Mouse (Mus musculus) small intestine, adult 2 months (tissue): ENCODE results near the gene Parva. TPM values are rescaled to one million over a fixed set of nuclear protein-coding genes. Genes with fewer than 3 reads are reported as not detected.

Experiments
- H3K27ac ChIP-seq: fragments of 200-500 bp; 2 replicates; pipeline ENCODE4 v1.5.1; 2012; ENCODE audit warnings: low read depth, low read length, control low read depth, inconsistent platforms; ENCODE audit not compliant: insufficient read depth
- H3K27me3 ChIP-seq: fragments of 200-500 bp; 2 replicates; pipeline ENCODE4 v1.6.1; 2012; ENCODE audit warnings: mild to moderate bottlenecking, moderate library complexity, low read length, inconsistent platforms; ENCODE audit not compliant: control insufficient read depth, insufficient read depth
- H3K36me3 ChIP-seq: fragments of 200-500 bp; 2 replicates; pipeline ENCODE4 v1.6.1; 2012; ENCODE audit warnings: mild to moderate bottlenecking, low read length, control low read depth, inconsistent platforms; ENCODE audit not compliant: control insufficient read depth, insufficient read depth
- H3K4me1 ChIP-seq: fragments of 200-500 bp; 2 replicates; pipeline ENCODE4 v1.6.1; 2012; ENCODE audit warnings: low read length, inconsistent platforms, mixed read lengths; ENCODE audit not compliant: control insufficient read depth, insufficient read depth, insufficient read length
- H3K4me3 ChIP-seq: fragments of 200-500 bp; 2 replicates; pipeline ENCODE4 v1.5.1; 2012; ENCODE audit warnings: low read depth, mild to moderate bottlenecking, control low read depth, inconsistent platforms, low read length, moderate library complexity
- CTCF ChIP-seq: fragments of 200-500 bp; IDR thresholded peaks from 2 replicates; pipeline ENCODE4 v1.5.1; 2012; ENCODE audit warnings: low read depth, mild to moderate bottlenecking, control low read depth, inconsistent platforms, low read length, moderate library complexity, mixed read lengths; ENCODE audit not compliant: insufficient replicate concordance, insufficient read length; ENCODE audit errors: extremely low read depth
- POLR2A ChIP-seq: fragments of 200-500 bp; IDR thresholded peaks from 2 replicates; pipeline ENCODE4 v1.6.1; 2012; ENCODE audit warnings: low read depth, mild to moderate bottlenecking, control low read depth, inconsistent platforms, low read length, moderate library complexity
- WGBS: fragments of 180-500 bp; shearing (Covaris S2); methylation state at CpG from one replicate; pipeline ENCODE4 v1.1.7; 2018; 5-methylcytosine and 5-hydroxymethylcytosine counted together
- polyA plus RNA-seq: library from polyadenylated mRNA; depleted of rRNA; stranded (reverse); fragments of >200 nt; gene quantifications from 2 replicates; pipeline ENCODE4 v1.2.3, GENCODE M21; 2012

Gene Parva
- polyA plus RNA-seq, 1 experiment, result 13.6 TPM

GRCm38 (mm10) chr7:112405578-112405977, 21.7 kb upstream of the Parva start:
- Histone ChIP-seq H3K4me3 (no peak overlapping the region), H3K27ac (no peak overlapping the region)

GRCm38 (mm10) chr7:112407597-112407996, 19.7 kb upstream of the Parva start:
- Histone ChIP-seq H3K36me3 (no peaks in the 10 kb centered on the region), H3K27ac (no peak overlapping the region), H3K27me3 (no peaks in the 10 kb centered on the region), H3K4me3 (no peak overlapping the region), H3K4me1 (no peaks in the 10 kb centered on the region; the same call in 1 of the 2 replicates)
- WGBS, result 30% methylated on average over 7 of the region's 7 CpGs
- TF ChIP-seq CTCF, result no peak
- TF ChIP-seq POLR2A, result no peak

More at GRCm38 (mm10) chr7:112405578-112405977, 21.7 kb upstream of the Parva start:
- H3K36me3 ChIP-seq, result no peaks in the 10 kb centered on the region
- TF ChIP-seq POLR2A (no peak), CTCF (no peak)
- no peaks in the 10 kb centered on the region for H3K27me3 ChIP-seq
- no peaks in the 10 kb centered on the region; the same call in 1 of the 2 replicates for H3K4me1 ChIP-seq
- WGBS, result 19% methylated on average over 8 of the region's 8 CpGs

GRCm38 (mm10) chr7:112409991-112410390, 17.3 kb upstream of the Parva start:
- Histone ChIP-seq H3K36me3 (no peaks in the 10 kb centered on the region), H3K4me1 (no peaks in the 10 kb centered on the region; the same call in 1 of the 2 replicates), H3K27me3 (no peaks in the 10 kb centered on the region), H3K27ac (no peak overlapping the region), H3K4me3 (no peak overlapping the region)
- TF ChIP-seq POLR2A (no peak), CTCF (no peak)
- WGBS, result 91% methylated on average over 3 of the region's 3 CpGs

GRCm38 (mm10) chr7:112413286-112413685, 14.0 kb upstream of the Parva start:
- 0 out of 2 replicates have a peak, but pooled peaks cover 2% of the 10 kb centered on the region for H3K4me1 ChIP-seq
- no peaks in the 10 kb centered on the region for H3K36me3 ChIP-seq
- H3K4me3 ChIP-seq, result no peak overlapping the region
- no peaks in the 10 kb centered on the region for H3K27me3 ChIP-seq
- WGBS, result 85% methylated on average over 6 of the region's 6 CpGs
- TF ChIP-seq CTCF (no peak), POLR2A (no peak)
- no peak overlapping the region for H3K27ac ChIP-seq

- Histone ChIP-seq H3K27ac (no peak overlapping the region), H3K4me3 (peak overlapping the region; percentile 46), H3K27me3 (no peaks in the 10 kb centered on the region), H3K36me3 (no peaks in the 10 kb centered on the region), H3K4me1 (0 out of 2 replicates have a peak, but pooled peaks cover 2% of the 10 kb centered on the region)
- 17% methylated on average over 14 of the region's 14 CpGs for WGBS
- no peak for TF ChIP-seq CTCF
- no peak for TF ChIP-seq POLR2A
Observed at GRCm38 (mm10) chr7:112416058-112416526, 11.2 kb upstream of the Parva start.

- Histone ChIP-seq H3K27me3 (no peaks in the 10 kb centered on the region), H3K27ac (no peak overlapping the region), H3K4me3 (no peak overlapping the region), H3K4me1 (0 out of 2 replicates have a peak, but pooled peaks cover 2% of the 10 kb centered on the region), H3K36me3 (no peaks in the 10 kb centered on the region)
- no peak for TF ChIP-seq CTCF
- 32% methylated on average over 7 of the region's 7 CpGs for WGBS
Observed at GRCm38 (mm10) chr7:112416730-112417513, 10.4 kb upstream of the Parva start.

GRCm38 (mm10) chr7:112417598-112417997, 9.7 kb upstream of the Parva start:
- Histone ChIP-seq H3K4me1 (0 out of 2 replicates have a peak, but pooled peaks cover 2% of the 10 kb centered on the region), H3K36me3 (no peaks in the 10 kb centered on the region), H3K27me3 (no peaks in the 10 kb centered on the region), H3K27ac (no peak overlapping the region), H3K4me3 (no peak overlapping the region)
- WGBS, result 81% methylated on average over 4 of the region's 4 CpGs
- TF ChIP-seq POLR2A (no peak), CTCF (no peak)

- H3K4me1 ChIP-seq, result no peaks in the 10 kb centered on the region
- WGBS, result 90% methylated on average over 4 of the region's 4 CpGs
- no peaks in the 10 kb centered on the region for H3K36me3 ChIP-seq
- no peak for TF ChIP-seq POLR2A
- TF ChIP-seq CTCF, result no peak
- H3K27me3 ChIP-seq, result no peaks in the 10 kb centered on the region
- H3K4me3 ChIP-seq, result no peak overlapping the region
- no peak overlapping the region for H3K27ac ChIP-seq
Observed at GRCm38 (mm10) chr7:112423438-112423837, 3.9 kb upstream of the Parva start.
